Mouse (Mus musculus) cerebellum, adult 8-10 months (tissue): ENCODE data around the gene Homer3.

Source experiments
- DNase-seq: peaks from one replicate; pipeline ENCODE4 v3.0.0; 2022

The Homer3 gene

DNA sequence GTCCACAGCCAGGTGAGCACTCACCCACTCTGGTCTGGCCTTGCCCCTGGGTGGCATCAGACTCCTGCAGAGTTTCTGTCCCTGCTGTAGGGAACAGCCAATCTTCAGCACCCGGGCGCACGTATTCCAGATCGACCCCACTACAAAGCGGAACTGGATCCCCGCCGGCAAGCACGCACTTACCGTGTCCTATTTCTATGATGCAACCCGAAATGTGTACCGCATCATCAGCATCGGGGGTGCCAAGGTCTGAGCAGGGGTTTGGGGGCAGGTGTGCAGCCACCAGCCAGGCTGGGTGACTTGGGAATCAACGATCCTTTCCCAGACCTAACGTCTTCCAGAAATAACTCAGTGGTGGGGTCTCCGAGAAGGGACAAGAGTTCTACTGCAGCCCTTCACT, 2.7 kb downstream of the Homer3 start:
- no peak for DNase-seq

- DNase-seq, result no peak
Observed at GRCm38 (mm10) chr8:70286737-70287136, 4.1 kb downstream of the Homer3 start.

DNA sequence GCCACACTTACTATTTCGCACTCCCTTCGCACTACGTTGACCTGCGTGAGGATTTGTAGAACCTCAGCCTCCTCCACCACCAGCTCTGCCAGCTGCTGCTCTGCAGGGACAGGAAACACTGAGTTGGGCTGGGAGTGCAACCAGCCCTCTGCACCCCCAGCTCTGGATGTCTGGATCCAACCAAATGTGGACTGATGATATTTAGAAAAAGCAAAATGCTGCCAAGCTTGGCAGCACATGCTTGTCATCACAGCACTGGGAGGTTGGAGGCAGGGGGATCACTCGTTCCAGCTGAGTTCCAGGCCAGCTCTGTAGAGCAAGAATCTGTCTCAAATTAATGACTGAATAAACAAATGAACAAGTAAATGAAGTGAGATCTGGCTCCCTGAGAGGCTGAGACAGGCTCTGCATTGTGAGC, 11.4 kb downstream of the Homer3 start:
- DNase-seq, result no peak

GRCm38 (mm10) chr8:70300881-70301280, 18.3 kb downstream of the Homer3 start:
- no peak for DNase-seq

DNA sequence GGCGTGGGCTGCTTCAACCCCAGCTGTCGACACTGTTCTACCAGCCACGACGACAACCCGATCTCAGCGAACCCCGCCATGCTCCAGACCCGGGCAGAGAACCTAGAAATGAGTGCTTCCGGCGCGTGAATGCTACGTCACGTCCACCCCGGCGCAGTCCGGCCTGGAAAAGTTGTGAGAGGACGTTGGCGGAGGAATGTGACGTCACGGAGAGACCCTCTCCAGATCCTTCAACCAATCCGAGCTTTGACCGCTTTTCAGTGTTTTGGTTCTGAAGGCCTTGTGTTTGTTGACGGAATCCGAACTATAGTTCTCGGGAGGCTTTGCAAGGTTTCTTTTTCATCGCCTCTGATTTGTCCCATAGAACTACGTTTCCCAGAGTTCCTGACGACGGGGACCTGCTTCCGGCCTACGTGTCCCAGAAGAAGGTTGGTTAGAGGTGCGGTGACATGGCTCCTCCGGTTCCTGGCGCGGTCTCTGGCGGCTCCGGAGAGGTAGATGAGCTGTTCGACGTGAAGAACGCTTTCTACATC, 19.8 kb downstream of the Homer3 start, which contains the start of the genes Ddx49 and Cope:
Gene Ddx49 (minus strand): TSS at position 132 of the 533 bp plus-strand sequence.
Gene Cope (plus strand): TSS at position 161 of the 533 bp plus-strand sequence.
- DNase-seq, result peak; percentile 94

DNA sequence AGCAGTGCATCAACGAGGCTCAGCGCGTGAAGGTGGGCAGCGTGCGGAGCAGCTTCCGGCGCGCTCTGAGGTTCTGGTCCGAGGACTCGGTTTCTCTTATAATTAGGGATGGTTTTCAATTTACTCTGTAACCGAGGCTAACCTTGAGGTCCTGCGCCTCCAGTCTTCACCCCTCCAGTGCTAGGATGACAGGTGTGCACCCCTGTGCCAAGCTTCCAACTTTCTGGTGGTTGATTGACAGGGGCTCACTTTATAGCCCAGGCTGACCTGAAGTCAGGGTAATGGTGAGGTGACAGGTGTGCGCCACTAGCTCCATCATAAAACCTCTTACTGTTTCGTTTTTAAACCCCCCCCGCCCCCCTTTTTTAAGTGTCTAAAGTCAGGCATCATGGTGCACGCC, 20.3 kb downstream of the Homer3 start:
- DNase-seq, result no peak

GRCm38 (mm10) chr8:70309311-70309710, 26.7 kb downstream of the Homer3 start:
- DNase-seq, result no peak

DNA sequence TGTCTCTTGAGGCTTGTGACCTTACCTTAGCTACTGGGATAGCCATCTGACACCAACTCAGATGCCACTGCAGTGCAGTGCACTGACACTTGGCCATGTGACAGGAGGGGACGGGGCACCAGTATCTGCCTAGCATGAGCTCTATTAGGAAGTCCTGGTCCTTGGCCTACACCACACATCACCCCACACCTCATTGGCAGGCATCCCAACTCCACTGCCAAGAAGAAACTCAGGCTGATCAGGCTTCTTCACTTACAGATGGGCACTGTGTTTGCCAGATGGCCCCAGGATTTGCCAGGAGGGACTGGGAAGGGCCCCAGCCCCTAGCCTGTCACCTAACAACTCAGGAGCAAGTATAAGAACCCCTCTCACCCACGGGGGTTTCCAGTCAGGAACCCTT, 30.8 kb downstream of the Homer3 start:
- no peak for DNase-seq

- DNase-seq, result peak; percentile 78
Observed at GRCm38 (mm10) chr8:70315624-70316510, 33.2 kb downstream of the Homer3 start, which contains the start of gene Cers1. Gene Cers1 (plus strand): TSS chr8:70315775.

GRCm38 (mm10) chr8:70316511-70317504, 34.2 kb downstream of the Homer3 start:
- peak; percentile 54 for DNase-seq

DNA sequence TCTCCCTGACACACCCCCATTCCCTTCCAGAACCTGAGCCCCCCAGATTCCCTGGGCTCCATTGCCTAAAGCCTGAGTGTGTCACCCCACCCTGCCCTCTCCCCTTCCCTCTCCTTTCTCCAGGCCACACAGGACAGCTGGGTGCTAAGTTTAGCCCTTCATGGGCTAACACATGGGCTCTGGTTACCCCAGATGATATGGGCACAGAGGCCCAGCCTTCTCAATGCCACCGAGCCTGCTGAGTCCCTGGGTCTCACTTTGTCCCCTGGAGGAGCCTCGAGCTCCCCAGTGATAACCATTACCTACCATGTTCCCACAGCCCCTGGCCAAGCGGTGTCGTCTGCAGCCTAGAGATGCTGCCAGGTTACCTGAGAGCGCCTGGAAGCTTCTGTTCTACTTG, 35.2 kb downstream of the Homer3 start:
- no peak for DNase-seq

DNA sequence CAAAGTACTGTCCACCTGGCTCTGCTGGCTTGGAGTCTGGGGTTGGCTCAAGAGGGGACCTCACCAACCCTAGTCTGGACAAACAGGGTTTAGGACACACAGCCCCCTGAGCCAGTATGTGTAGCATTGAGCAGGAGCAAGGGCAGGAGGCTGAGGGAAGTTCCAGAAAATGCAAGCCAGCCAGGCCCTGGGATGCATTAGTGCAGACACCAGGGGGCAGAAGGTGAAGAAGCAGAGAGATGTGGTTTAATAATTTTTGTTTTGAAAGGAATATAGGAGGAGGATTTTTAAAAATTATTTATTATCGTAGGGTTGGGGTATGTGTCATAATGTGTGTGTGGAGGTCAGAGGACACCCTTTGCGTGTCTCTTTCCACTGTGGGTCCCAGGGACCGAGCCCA, 41.1 kb downstream of the Homer3 start:
- no peak for DNase-seq

GRCm38 (mm10) chr8:70327512-70327911, 44.9 kb downstream of the Homer3 start:
- DNase-seq, result no peak

GRCm38 (mm10) chr8:70329124-70329834, 46.7 kb downstream of the Homer3 start, which contains the start of gene Gdf1:
Gene Gdf1 (plus strand): TSS chr8:70329817.
- no peak for DNase-seq

- DNase-seq, result no peak
Observed at GRCm38 (mm10) chr8:70329835-70330740, 47.5 kb downstream of the Homer3 start.

DNA sequence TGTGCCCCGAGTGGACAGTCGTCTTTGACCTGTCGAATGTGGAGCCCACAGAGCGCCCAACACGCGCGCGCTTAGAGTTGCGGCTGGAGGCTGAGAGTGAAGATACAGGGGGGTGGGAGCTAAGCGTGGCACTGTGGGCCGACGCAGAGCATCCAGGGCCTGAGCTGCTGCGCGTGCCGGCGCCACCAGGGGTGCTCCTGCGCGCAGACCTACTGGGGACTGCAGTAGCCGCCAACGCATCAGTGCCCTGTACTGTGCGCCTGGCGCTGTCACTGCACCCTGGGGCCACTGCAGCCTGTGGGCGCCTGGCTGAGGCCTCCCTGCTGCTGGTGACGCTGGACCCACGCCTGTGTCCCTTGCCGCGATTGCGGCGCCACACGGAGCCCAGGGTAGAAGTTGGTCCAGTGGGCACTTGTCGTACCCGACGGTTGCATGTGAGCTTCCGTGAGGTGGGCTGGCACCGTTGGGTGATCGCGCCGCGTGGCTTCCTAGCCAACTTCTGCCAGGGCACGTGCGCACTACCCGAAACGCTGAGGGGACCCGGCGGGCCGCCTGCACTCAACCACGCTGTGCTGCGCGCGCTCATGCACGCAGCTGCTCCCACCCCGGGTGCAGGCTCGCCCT, 48.2 kb downstream of the Homer3 start:
- no peak for DNase-seq

DNA sequence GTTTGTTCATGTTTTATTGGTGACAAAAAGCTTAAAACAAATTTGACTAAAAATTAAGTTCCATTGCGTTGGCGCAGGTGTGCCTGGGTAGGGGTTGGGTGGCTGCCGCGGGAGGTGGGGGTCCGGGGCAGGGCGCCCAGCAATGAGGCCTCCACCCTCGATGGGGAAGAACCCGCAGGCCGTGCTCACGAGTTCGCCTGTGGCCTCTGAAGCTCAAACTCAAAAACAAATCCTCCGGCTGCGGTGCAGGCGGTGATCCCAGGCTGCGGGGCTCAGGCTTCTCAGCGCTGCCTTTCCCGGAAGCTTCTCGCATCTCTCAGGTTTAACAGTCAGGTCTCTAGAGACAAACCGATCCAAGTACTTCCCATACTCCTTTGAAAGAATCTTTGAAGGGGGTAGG, 48.9 kb downstream of the Homer3 start:
- no peak for DNase-seq

DNA sequence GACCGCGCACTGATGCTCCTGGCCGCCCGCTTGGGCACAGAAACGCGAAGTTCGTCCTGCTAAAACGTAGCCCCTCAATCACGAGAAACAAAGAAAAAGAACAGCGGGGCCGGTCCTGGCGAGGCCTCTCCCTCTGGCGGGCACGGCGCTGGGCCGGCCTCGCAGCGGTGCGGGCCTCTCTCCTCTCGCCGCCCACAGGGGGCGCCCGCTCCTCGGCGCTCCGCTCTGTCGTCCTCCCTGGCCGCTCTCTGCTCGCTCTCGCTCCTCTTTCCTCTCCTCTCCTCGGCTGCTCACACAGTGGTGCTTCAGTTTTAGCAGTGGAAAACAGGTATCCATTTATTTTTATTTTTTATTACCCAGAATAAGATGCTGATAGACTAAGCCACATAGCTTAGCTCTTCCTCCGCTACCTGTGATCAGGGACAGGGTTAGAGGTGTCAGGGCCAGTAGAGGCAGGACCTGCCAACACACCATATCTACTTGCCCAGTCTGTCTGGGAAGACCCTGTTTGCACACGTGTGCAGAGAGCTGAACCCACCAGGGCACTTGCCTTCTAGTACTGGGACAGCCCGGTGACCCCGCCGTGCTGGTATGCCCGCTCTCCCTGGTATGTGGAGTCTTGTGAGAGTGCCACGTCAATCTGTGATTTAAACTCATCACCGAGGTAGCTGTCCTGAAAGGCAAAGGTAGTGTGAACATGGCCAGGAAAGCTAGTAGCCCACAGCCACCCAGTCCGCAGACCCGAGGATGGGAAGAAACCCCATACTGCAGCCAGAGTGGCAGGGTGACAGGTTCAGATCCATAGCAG, 49.6 kb downstream of the Homer3 start:
- peak; percentile 86 for DNase-seq

DNA sequence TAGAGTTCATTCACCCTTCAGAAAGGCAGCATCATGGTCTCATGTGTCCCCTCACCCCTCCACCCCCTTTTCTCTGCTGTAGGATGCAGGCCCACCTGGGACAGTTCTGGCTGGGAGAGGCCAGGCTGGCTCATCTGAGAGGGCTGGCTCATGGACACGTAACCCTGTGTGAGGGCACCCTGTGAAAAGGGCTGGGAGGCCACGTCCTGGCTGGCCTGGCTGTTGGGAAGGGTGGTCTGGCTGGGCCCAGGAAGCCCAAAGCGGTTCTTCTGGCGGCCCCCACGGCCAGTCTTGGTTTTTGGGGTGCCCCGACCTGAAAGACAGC, 50.2 kb downstream of the Homer3 start:
- no peak for DNase-seq

DNA sequence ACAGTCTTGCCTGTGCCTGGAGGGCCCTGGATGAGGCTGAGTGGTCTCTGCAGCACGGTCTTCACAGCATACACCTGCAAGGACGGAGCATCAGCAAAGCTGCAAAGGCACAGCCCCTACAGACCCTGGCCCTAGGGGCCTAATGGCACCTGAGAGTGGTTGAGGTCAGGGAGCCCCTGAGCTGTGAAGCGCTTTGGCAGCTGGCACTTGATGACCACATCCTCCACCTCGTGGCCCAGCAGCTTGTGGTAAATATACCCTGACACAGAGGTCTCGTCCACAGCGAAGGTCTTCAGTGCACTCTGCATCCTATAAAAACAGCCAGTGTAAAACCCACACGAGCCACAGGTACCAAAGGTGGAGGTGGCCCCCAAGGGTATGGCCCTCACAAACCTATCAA, 56.3 kb downstream of the Homer3 start:
- no peak for DNase-seq
